Mouse (Mus musculus) stomach, postnatal 0 days (tissue): ENCODE results near the gene Lsm7.
"Not testable (repeated sequence)": the region's sequence is repeated elsewhere in the genome, so short reads cannot be mapped to it uniquely, and the experiment has no call there.

Experiments
- CTCF ChIP-seq: IDR thresholded peaks from 2 replicates; pipeline ENCODE4 v1.5.1; 2016; ENCODE audit warnings: antibody characterized with exemption, low read depth, mild to moderate bottlenecking, moderate library complexity
- EP300 ChIP-seq: optimal IDR thresholded peaks from 2 replicates; pipeline ENCODE3; 2016; ENCODE audit warnings: antibody characterized with exemption

DNA sequence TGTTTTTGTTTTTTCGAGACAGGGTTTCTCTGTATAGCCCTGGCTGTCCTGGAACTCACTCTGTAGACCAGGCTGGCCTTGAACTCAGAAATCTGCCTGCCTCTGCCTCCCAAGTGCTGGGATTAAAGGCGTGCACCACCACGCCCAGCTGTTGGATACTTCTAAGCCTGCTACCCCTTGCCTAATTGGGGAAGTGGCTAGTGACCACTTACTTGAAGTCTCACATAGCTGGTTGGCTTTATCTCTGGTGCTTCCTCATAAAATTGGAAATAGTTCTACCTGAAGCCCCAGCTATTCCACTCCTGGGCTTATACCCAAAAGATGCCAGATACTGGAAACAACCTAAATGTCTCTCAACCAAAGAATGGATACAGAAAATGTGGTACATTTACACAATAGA lies 38.7 kb downstream of the Lsm7 start:
- TF ChIP-seq EP300, CTCF: not testable (repeated sequence)
